ENCODE assay signal across 14 mouse cellular contexts in genomic region chr9:90697279-90698000, GRCm38 (mm10).
DNase-seq lines count a peak whose midpoint lies in the region; ATAC-seq and TF ChIP-seq lines count a peak whose summit lies in the region.
"Had no signal": no experiment of that assay in that cellular context is flagged by ENCODE, and none has a peak within 500 bp of the region (broad histone marks: within the 10 kb centered on the region; RNA-seq: fewer than 3 reads in every experiment).

No protein-coding gene starts in this region.

- no peak overlapping the region; the same call in 1 of the 2 replicates for H3K9ac ChIP-seq in hindbrain, embryonic 14.5 days
- no peak overlapping the region for H3K9ac ChIP-seq in midbrain, postnatal 0 days (replicated peaks; ENCODE audit: low read length, poor library complexity, severe bottlenecking)
- H3K9ac ChIP-seq: heart, embryonic 13.5 days; limb, embryonic 13.5 days; liver, postnatal 0 days had no signal

- H3K4me2 ChIP-seq in hindbrain, embryonic 14.5 days (replicated peaks): peak overlapping the region; percentile 28
- H3K4me2 ChIP-seq in midbrain, postnatal 0 days (ENCODE audit: low read depth, low read length, poor library complexity, severe bottlenecking): no peak overlapping the region
- H3K4me2 ChIP-seq: heart, embryonic 13.5 days; limb, embryonic 13.5 days had no signal

- H3K4me1 ChIP-seq in hindbrain, embryonic 14.5 days (replicated peaks; ENCODE audit: control insufficient read depth, insufficient read depth, low read length): peaks cover 13% of the 10 kb centered on the region
- no peaks in the 10 kb centered on the region for H3K4me1 ChIP-seq in midbrain, postnatal 0 days (ENCODE audit: insufficient read depth, low read length)
- H3K4me1 ChIP-seq: heart, embryonic 13.5 days; limb, embryonic 13.5 days had no signal

- H3K4me3 ChIP-seq in hindbrain, embryonic 14.5 days (replicated peaks; ENCODE audit: low read length): no peak overlapping the region
- H3K4me3 ChIP-seq in midbrain, postnatal 0 days (ENCODE audit: low read depth, low read length): no peak overlapping the region
- H3K4me3 ChIP-seq: heart, embryonic 13.5 days; limb, embryonic 13.5 days had no signal

- no peak for TF ChIP-seq CTCF in midbrain, postnatal 0 days (IDR thresholded peaks at IDR 0.05)

- H3K36me3 ChIP-seq in hindbrain, embryonic 14.5 days (replicated peaks; ENCODE audit: control insufficient read depth, insufficient read depth): no peaks in the 10 kb centered on the region
- no peaks in the 10 kb centered on the region for H3K36me3 ChIP-seq in midbrain, postnatal 0 days (ENCODE audit: insufficient read depth, low read length)
- H3K36me3 ChIP-seq: heart, embryonic 13.5 days; limb, embryonic 13.5 days had no signal

- DNase-seq in cerebellum, adult 18-20 months: peak; percentile 43 to 73
- no peak for DNase-seq in cerebellum, adult 11 months
- peak; percentile 62 to 79 for DNase-seq in cerebellum, postnatal 25 days
- DNase-seq in hindbrain, embryonic 14.5 days (ENCODE audit: low spot score): peak; percentile 44
- peak; percentile 89 for DNase-seq in midbrain, postnatal 0 days (ENCODE audit: low spot score)
- no peak for DNase-seq in adrenal gland, postnatal 4 days (ENCODE audit: low spot score in 2 of 2)
- DNase-seq in embryo, embryonic 9.5 days (ENCODE audit: extremely low spot score): no peak
- DNase-seq: adrenal gland, postnatal 36 days; liver, postnatal 0 days; right cerebral cortex, adult 18-20 months; thymus, postnatal 25 days had no signal

- peaks cover 44% of the 10 kb centered on the region for H3K27me3 ChIP-seq in hindbrain, embryonic 14.5 days (ENCODE audit: control insufficient read depth, insufficient read depth, low read length)
- peaks cover 28% of the 10 kb centered on the region for H3K27me3 ChIP-seq in midbrain, postnatal 0 days (ENCODE audit: insufficient read depth, low read length)
- H3K27me3 ChIP-seq: heart, embryonic 13.5 days; limb, embryonic 13.5 days had no signal

- peak overlapping the region; percentile 70 for H3K27ac ChIP-seq in hindbrain, embryonic 14.5 days
- no peak overlapping the region for H3K27ac ChIP-seq in midbrain, postnatal 0 days (ENCODE audit: low read depth, low read length)
- H3K27ac ChIP-seq: heart, embryonic 13.5 days; limb, embryonic 13.5 days had no signal

- H3K9me3 ChIP-seq in hindbrain, embryonic 14.5 days (ENCODE audit: control insufficient read depth, low read length): no peaks in the 10 kb centered on the region
- no peaks in the 10 kb centered on the region for H3K9me3 ChIP-seq in midbrain, postnatal 0 days (ENCODE audit: low read length)
- H3K9me3 ChIP-seq: heart, embryonic 13.5 days; limb, embryonic 13.5 days had no signal

- 53% methylated on average over 11 of the region's 11 CpGs for WGBS in hindbrain, embryonic 14.5 days
- 50% methylated on average over 11 of the region's 11 CpGs for WGBS in midbrain, postnatal 0 days

- ATAC-seq in hindbrain, embryonic 14.5 days (ENCODE audit: low FRiP score): peak; percentile 37; the same call in 1 of the 2 replicates
- ATAC-seq in midbrain, postnatal 0 days (ENCODE audit: low FRiP score): peak; percentile 28; the same call in 1 of the 2 replicates
- ATAC-seq in granulocyte monocyte progenitor cell, adult 5-6 weeks (replicated peaks; ENCODE audit: poor library complexity, severe bottlenecking): no peak
- ATAC-seq: liver, postnatal 0 days had no signal

Comparison
In these comparisons a context has a peak if more than half of its experiments do, and no peak if none do; other contexts are left out.
1. DNase-seq: peak in cerebellum, adult 18-20 months (2 of 2), cerebellum, postnatal 25 days (2 of 2), hindbrain, embryonic 14.5 days (single experiment) and midbrain, postnatal 0 days (single experiment); none in cerebellum, adult 11 months (single experiment), adrenal gland, postnatal 4 days (0 of 2) and embryo, embryonic 9.5 days (single experiment).